Mouse (Mus musculus): ENCODE measurements at regions not wholly inside any gene's neighbourhood (a gene's known extent, or its start where the extent isn't known, plus 50 kb on each side); places are given as distances from the start of the nearest gene placed in this dataset.
A peak's percentile ranks its signal among the peaks of the same experiment; 100 is the strongest.
"Not testable (repeated sequence)": the region's sequence is repeated elsewhere in the genome, so short reads cannot be mapped to it uniquely, and the experiment has no call there.

GRCm38 (mm10) chr8:37048912-37049692 is 55.7 kb downstream of the AI429214 start:
- DNase-seq = no peak

- no peak for DNase-seq
Observed at GRCm38 (mm10) chr8:37049969-37050683, 56.7 kb downstream of the AI429214 start.

GRCm38 (mm10) chr8:37050684-37051028 is 57.3 kb downstream of the AI429214 start:
- DNase-seq = no peak

GRCm38 (mm10) chr8:37056376-37056775 is 63.0 kb downstream of the AI429214 start:
- DNase-seq = peak; percentile 42

GRCm38 (mm10) chr8:37058390-37058789 is 65.0 kb downstream of the AI429214 start:
- DNase-seq = no peak

GRCm38 (mm10) chr8:37062012-37062944 is 68.9 kb downstream of the AI429214 start:
- peak; percentile 88 for DNase-seq

- DNase-seq = peak; percentile 86
Observed at GRCm38 (mm10) chr8:37063764-37064331, 70.4 kb downstream of the AI429214 start.

- peak; percentile 37 for DNase-seq
Observed at GRCm38 (mm10) chr8:37072905-37073304, 79.5 kb downstream of the AI429214 start.

- DNase-seq = no peak
Observed at GRCm38 (mm10) chr8:37099727-37100126, 106.3 kb downstream of the AI429214 start.

GRCm38 (mm10) chr8:37112386-37112785 is 119.0 kb downstream of the AI429214 start:
- DNase-seq = not testable (repeated sequence)

- no peak for DNase-seq
Observed at GRCm38 (mm10) chr8:37125834-37126233, 132.4 kb downstream of the AI429214 start.

- DNase-seq = no peak
Observed at GRCm38 (mm10) chr8:37129670-37130069, 136.3 kb downstream of the AI429214 start.

GRCm38 (mm10) chr8:37131988-37132387 is 138.6 kb downstream of the AI429214 start:
- DNase-seq = peak; percentile 6

GRCm38 (mm10) chr8:37134192-37134964 is 141.0 kb downstream of the AI429214 start:
- DNase-seq = no peak

GRCm38 (mm10) chr8:37150286-37150685 is 156.9 kb downstream of the AI429214 start:
- no peak for DNase-seq

- DNase-seq = no peak
Observed at GRCm38 (mm10) chr8:37154361-37154760, 161.0 kb downstream of the AI429214 start.

- no peak for DNase-seq
Observed at GRCm38 (mm10) chr8:37154946-37155345, 161.5 kb downstream of the AI429214 start.

GRCm38 (mm10) chr8:37159481-37159880 is 166.1 kb downstream of the AI429214 start:
- peak; percentile 59 for DNase-seq

GRCm38 (mm10) chr8:37196859-37197258 is 203.5 kb downstream of the AI429214 start:
- DNase-seq = no peak

- DNase-seq = no peak
Observed at GRCm38 (mm10) chr8:37215894-37216293, 222.5 kb downstream of the AI429214 start.

- DNase-seq = no peak
Observed at GRCm38 (mm10) chr8:37227091-37227490, 233.7 kb downstream of the AI429214 start.

GRCm38 (mm10) chr8:37237306-37237705 is 243.9 kb downstream of the AI429214 start:
- no peak for DNase-seq
